Mouse (Mus musculus): ENCODE measurements around the gene Gm10964. TPM values are rescaled to one million over a fixed set of nuclear protein-coding genes. Genes with fewer than 3 reads are reported as not detected.
"Not testable (repeated sequence)": the region's sequence is repeated elsewhere in the genome, so short reads cannot be mapped to it uniquely, and the experiment has no call there.

The Gm10964 gene
- total RNA-seq, 2 experiments from 2014 or later: not detected

GRCm38 (mm10) chr3:103771531-103772130 lies 32.5 kb downstream of the Gm10964 start:
- intact Hi-C loops (cut with DNase I): no loop called here
- DNase-seq (ENCODE audit: extremely low spot score in 1 of 2, low spot score in 2 of 2): peak in 1 of 2 experiments; percentile 60

- no peak for DNase-seq (ENCODE audit: extremely low spot score in 1 of 2, low spot score in 2 of 2)
- intact Hi-C loops (cut with DNase I): no loop called here
These were observed 33.7 kb downstream of the Gm10964 start for GRCm38 (mm10) chr3:103772846-103773245.

- intact Hi-C loops (cut with DNase I): no loop called here
- DNase-seq (ENCODE audit: extremely low spot score in 1 of 2, low spot score in 2 of 2): no peak
These were observed 34.3 kb downstream of the Gm10964 start for GRCm38 (mm10) chr3:103773508-103773907.

- intact Hi-C loops (cut with DNase I): no loop called here
- DNase-seq (ENCODE audit: extremely low spot score in 1 of 2, low spot score in 2 of 2): no peak
These were observed 34.8 kb downstream of the Gm10964 start for GRCm38 (mm10) chr3:103774009-103774408.

- intact Hi-C loops (cut with DNase I): no loop called here
- no peak for DNase-seq (ENCODE audit: extremely low spot score in 1 of 2, low spot score in 2 of 2)
These were observed 38.8 kb downstream of the Gm10964 start for GRCm38 (mm10) chr3:103777940-103778339.

- intact Hi-C loops (cut with DNase I): no loop called here
- no peak for DNase-seq (ENCODE audit: extremely low spot score in 1 of 2, low spot score in 2 of 2)
These were observed 39.5 kb downstream of the Gm10964 start for GRCm38 (mm10) chr3:103778660-103779059.

GRCm38 (mm10) chr3:103779183-103779582 lies 40.0 kb downstream of the Gm10964 start:
- DNase-seq (ENCODE audit: extremely low spot score in 1 of 2, low spot score in 2 of 2): no peak

GRCm38 (mm10) chr3:103780271-103780670 lies 41.1 kb downstream of the Gm10964 start:
- intact Hi-C loops (cut with DNase I): no loop called here
- no peak for DNase-seq (ENCODE audit: extremely low spot score in 1 of 2, low spot score in 2 of 2)

More at GRCm38 (mm10) chr3:103779183-103779582, 40.0 kb downstream of the Gm10964 start:
- intact Hi-C loops (cut with DNase I): no loop called here

GRCm38 (mm10) chr3:103780777-103781176 lies 41.6 kb downstream of the Gm10964 start:
- DNase-seq (ENCODE audit: extremely low spot score in 1 of 2, low spot score in 2 of 2): no peak
- intact Hi-C loops (cut with DNase I): no loop called here

- intact Hi-C loops (cut with DNase I): no loop called here
- no peak for DNase-seq (ENCODE audit: extremely low spot score in 1 of 2, low spot score in 2 of 2)
These were observed 43.9 kb downstream of the Gm10964 start for GRCm38 (mm10) chr3:103782844-103783609.

- DNase-seq (ENCODE audit: extremely low spot score in 1 of 2, low spot score in 2 of 2): no peak
- intact Hi-C loops (cut with DNase I): no loop called here
These were observed 48.1 kb downstream of the Gm10964 start for GRCm38 (mm10) chr3:103787225-103787624.

GRCm38 (mm10) chr3:103789096-103789495 lies 49.9 kb downstream of the Gm10964 start:
- intact Hi-C loops (cut with DNase I): no loop called here
- no peak for DNase-seq (ENCODE audit: extremely low spot score in 1 of 2, low spot score in 2 of 2)

- intact Hi-C loops (cut with DNase I): no loop called here
- DNase-seq (ENCODE audit: extremely low spot score in 1 of 2, low spot score in 2 of 2): peak in 1 of 2 experiments; percentile 68
These were observed 50.8 kb downstream of the Gm10964 start for GRCm38 (mm10) chr3:103789891-103790345.

- peak in 1 of 2 experiments; percentile 59 for DNase-seq (ENCODE audit: extremely low spot score in 1 of 2, low spot score in 2 of 2)
- intact Hi-C loops (cut with DNase I): loop anchor here (1.0 kb wide), 1 partner anchor 19 kb away; the partner anchor contains the start of genes Ap4b1, Dclre1b and Gm43064
These were observed 51.4 kb downstream of the Gm10964 start for GRCm38 (mm10) chr3:103790346-103791145.

GRCm38 (mm10) chr3:103791230-103792110 lies 52.3 kb downstream of the Gm10964 start, which contains the start of gene Hipk1:
TSS of gene Hipk1 (minus strand) at chr3:103791563.
- peak; percentile 92 to 97 for DNase-seq (ENCODE audit: extremely low spot score in 1 of 2, low spot score in 2 of 2)
- intact Hi-C loops (cut with DNase I): loop anchor here (1.0 kb wide), 1 partner anchor 18 kb away; the partner anchor contains the start of genes Ap4b1, Dclre1b and Gm43064

GRCm38 (mm10) chr3:103792111-103792406 lies 52.9 kb downstream of the Gm10964 start:
- intact Hi-C loops (cut with DNase I): not testable (repeated sequence)

GRCm38 (mm10) chr3:103792566-103792965 lies 53.4 kb downstream of the Gm10964 start:
- intact Hi-C loops (cut with DNase I): no loop called here
- no peak for DNase-seq (ENCODE audit: extremely low spot score in 1 of 2, low spot score in 2 of 2)

More at GRCm38 (mm10) chr3:103792111-103792406, 52.9 kb downstream of the Gm10964 start:
- DNase-seq (ENCODE audit: extremely low spot score in 1 of 2, low spot score in 2 of 2): not testable (repeated sequence)

Measured in left cerebral cortex, postnatal 10 days (tissue).